Mouse (Mus musculus): ENCODE data around the gene Arl14ep. TPM values are rescaled to one million over a fixed set of nuclear protein-coding genes. Genes with fewer than 3 reads are reported as not detected.
A peak's percentile ranks its signal among the peaks of the same experiment; 100 is the strongest.

Arl14ep gene
- total RNA-seq, 2 experiments from 2014 or later = 48.2 to 49.2 TPM

- peak; percentile 21 to 45 for DNase-seq (ENCODE audit: low spot score in 2 of 2)
Measured at GRCm38 (mm10) chr2:106955621-106956020, 18.6 kb downstream of the Arl14ep start.

GRCm38 (mm10) chr2:106954975-106955374 is 19.2 kb downstream of the Arl14ep start:
- DNase-seq (ENCODE audit: low spot score in 2 of 2) = no peak

- DNase-seq (ENCODE audit: low spot score in 2 of 2) = peak; percentile 60 to 71
Measured at GRCm38 (mm10) chr2:106942451-106942850, 31.8 kb downstream of the Arl14ep start.

GRCm38 (mm10) chr2:106935681-106936080 is 38.5 kb downstream of the Arl14ep start:
- no peak for DNase-seq (ENCODE audit: low spot score in 2 of 2)

GRCm38 (mm10) chr2:106929906-106930305 is 44.3 kb downstream of the Arl14ep start:
- DNase-seq (ENCODE audit: low spot score in 2 of 2) = no peak

Other genes starting within 250 kb of the Arl14ep start
- gene Fshb, start 85.2 kb upstream of the Arl14ep start, total RNA-seq (2021) = not detected

All from layer of hippocampus, postnatal 10 days (tissue).